Mouse (Mus musculus) frontal cortex, postnatal 36 days (tissue): ENCODE results near the gene Fam83f.

ENCODE experiments used
- DNase-seq, 2 experiments: peaks; one replicate each; pipeline ENCODE4 v3.0.0; 2022; ENCODE audit warnings: low spot score in 2 of 2

Fam83f gene

DNA sequence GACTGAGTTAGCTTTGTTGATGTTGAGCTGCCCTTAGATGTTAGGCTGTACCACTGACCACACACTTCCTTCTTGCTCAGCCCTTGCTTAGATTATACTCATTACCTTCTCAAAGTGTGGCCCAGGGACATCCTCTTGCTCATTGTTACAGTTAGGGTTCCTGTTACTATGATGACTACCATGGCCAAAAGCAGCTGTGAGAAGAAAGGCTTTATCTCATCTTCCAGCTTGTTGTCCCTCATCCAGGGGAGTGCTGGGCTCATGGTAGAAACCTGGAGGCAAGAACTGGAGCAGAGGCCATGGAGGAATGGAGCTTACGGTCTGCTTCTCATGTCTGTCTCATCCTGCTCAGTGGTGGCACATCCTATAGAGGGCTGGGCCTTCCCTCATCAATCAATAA, 68.3 kb downstream of the Fam83f start:
- DNase-seq = no peak

DNA sequence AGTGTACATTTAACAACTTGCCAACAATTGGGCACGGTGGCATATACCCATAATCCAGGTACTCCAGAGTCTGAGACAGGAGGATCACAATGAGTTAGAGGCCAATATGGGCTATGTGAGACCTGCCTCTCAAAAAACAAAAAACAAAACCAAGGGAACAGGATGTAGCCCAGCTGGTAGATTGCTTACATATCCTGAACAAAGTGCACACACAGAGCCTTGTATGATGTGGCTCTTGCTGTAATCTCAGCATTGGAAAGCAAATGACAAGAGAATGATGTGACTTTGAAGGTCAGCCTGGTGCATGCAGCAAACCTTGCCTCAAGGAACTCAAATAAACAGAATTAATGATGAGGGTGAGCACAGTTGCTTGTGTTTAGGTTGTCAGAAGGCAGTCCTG, 70.2 kb downstream of the Fam83f start:
- no peak for DNase-seq

DNA sequence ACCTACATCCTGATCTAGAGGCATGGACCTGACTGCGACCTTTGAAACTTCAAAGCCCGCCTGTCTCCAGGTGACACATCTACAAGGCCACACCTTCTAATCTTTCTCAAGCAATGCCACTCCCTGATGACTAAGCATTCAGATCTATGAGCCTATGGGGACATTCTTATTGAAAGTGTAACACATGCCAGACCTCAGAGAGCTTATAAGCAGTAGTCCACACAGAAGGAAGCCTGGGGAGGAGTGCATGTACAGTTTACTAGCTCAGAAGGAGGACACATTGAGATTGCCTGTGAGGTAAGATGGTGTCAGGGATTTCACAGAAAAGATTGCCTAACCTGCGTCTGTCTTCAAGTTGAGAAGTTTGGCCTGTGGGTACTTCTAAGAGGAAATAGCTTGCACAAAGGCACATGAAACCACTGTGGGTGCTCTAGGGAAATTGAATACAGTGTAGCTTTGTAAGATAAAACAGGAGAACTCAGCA, 71.4 kb downstream of the Fam83f start:
- DNase-seq = no peak

DNA sequence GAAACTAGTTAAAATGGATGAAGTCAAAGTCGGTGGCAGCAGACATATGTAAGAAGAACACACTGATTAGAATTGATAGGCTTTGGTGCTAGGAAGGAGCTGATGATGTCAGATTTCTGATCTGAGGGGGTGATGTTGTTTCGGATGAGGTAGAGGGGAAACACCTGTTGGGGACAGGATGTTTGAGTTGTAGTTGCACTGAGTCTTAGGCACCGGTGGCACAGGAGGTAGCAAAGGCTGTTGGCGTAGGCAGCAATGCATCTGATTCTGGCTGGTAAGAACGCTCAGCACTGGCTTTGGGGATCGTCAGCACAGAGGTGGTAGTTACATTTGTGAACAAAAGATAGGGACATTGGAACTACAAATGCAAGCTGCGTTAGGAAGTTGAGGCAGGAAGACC, 72.0 kb downstream of the Fam83f start:
- DNase-seq = no peak

DNA sequence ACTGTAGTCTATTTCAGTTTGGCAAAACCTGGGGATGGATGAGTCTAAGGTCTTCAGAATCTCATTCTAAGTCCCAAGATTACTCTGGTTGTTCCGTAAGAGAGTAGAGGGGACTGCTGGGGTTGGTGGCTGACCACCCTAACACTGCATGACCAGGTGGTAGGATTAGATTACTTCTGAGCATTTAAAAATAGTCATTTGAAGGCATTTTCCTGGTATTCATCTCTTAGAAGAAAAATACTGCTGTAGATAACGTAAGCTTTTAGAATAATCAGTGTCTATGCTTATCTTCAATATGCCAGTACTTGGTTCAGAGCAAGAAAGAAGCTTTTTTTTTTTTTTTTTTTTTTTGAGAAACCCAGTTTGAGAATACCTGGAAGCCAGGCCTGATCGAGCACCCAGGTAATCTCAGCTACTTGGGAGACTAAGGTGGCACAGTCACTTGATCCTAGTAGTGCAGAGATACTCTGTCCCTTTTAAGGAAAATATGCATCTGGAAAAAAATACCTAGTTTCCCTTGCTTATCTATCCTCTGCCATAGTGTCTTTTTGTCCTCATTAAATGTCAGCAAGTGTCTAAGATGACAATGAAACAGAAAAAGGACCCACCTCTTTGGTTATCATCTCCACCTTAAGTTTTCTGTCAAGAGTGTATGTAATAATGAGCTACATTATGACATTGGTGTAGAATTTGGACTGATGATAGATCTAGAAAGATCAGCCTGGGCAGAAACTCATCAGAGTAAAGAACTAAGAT, 73.2 kb downstream of the Fam83f start:
- DNase-seq = no peak

DNA sequence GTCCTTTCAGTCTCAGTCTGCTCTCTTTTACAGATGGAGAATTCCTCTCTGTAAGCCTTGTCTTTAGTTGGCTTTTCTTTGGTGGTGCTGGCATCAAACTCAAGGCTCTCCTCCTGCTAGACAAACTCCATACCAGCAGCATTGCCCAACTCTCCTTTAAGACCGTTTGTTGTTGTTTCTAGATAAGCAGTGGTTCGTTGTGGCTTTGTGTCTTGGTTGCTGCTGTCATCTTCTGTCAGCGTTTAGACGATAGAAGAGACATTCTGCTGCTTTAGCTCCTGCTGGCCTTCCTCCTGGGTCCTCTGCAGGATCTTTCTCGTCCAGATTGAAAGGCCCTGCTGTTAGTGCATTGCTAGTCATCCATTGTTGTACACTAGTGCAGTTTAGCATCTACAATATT, 77.3 kb downstream of the Fam83f start:
- DNase-seq = no peak
